Mouse (Mus musculus) midbrain, embryonic 15.5 days (tissue): Measurements from ENCODE around the gene Olfr633. TPM values are rescaled to one million over a fixed set of nuclear protein-coding genes. Genes with fewer than 3 reads are reported as not detected.
"Not testable (repeated sequence)": the region's sequence is repeated elsewhere in the genome, so short reads cannot be mapped to it uniquely, and the experiment has no call there.

ENCODE experiments used
- ATAC-seq: fragments of 200-750 bp; cut with Nextera tagmentation; replicated peaks from 2 replicates; pipeline ENCODE4 v1.8.0; 2017; ENCODE audit warnings: moderate TSS enrichment
- H3K27ac ChIP-seq: fragments of 300-500 bp; sonication (generic); 2 replicates; pipeline ENCODE4 v1.5.1; 2015; ENCODE audit warnings: mild to moderate bottlenecking, inconsistent platforms
- H3K27me3 ChIP-seq: fragments of 300-500 bp; sonication (generic); replicated peaks from 2 replicates; pipeline ENCODE4 v1.6.1; 2015; ENCODE audit warnings: inconsistent platforms
- H3K36me3 ChIP-seq: fragments of 300-500 bp; sonication (generic); replicated peaks from 2 replicates; pipeline ENCODE4 v1.6.1; 2015; ENCODE audit warnings: inconsistent platforms
- H3K4me1 ChIP-seq: fragments of 300-500 bp; sonication (generic); 2 replicates; pipeline ENCODE4 v1.6.1; 2015; ENCODE audit warnings: inconsistent platforms
- H3K4me2 ChIP-seq: fragments of 300-500 bp; sonication (generic); 2 replicates; pipeline ENCODE4 v1.6.1; 2015; ENCODE audit warnings: inconsistent platforms, mild to moderate bottlenecking, moderate library complexity
- H3K4me3 ChIP-seq: fragments of 300-500 bp; sonication (generic); 2 replicates; pipeline ENCODE4 v1.5.1; 2015; ENCODE audit warnings: mild to moderate bottlenecking, inconsistent platforms
- H3K9ac ChIP-seq: fragments of 300-500 bp; sonication (generic); 2 replicates; pipeline ENCODE4 v1.6.1; 2015; ENCODE audit warnings: mild to moderate bottlenecking, inconsistent platforms
- H3K9me3 ChIP-seq: fragments of 300-500 bp; sonication (generic); 2 replicates; pipeline ENCODE4 v1.6.1; 2016; ENCODE audit warnings: inconsistent platforms
- WGBS: fragments of 180-500 bp; shearing (Covaris S2); methylation state at CpG from one replicate; pipeline ENCODE4 v1.1.7; 2015; ENCODE audit warnings: mixed read lengths; 5-methylcytosine and 5-hydroxymethylcytosine counted together
- polyA plus RNA-seq: library from polyadenylated mRNA; unstranded; fragments of >200 nt; fragmentation: Nextera tagmentation; extraction: Ambion mirVana; gene quantifications from 2 replicates; pipeline ENCODE4 v1.2.1, GENCODE M21; 2015

The Olfr633 gene
- not detected in 2 replicates for polyA plus RNA-seq

- no peaks in the 10 kb centered on the region for H3K27me3 ChIP-seq
- H3K4me1 ChIP-seq: no peaks in the 10 kb centered on the region
- H3K9ac ChIP-seq: no peak within 1 kb of the TSS
- H3K4me3 ChIP-seq: no peak within 1 kb of the TSS
- no peak for ATAC-seq
- no peaks in the 10 kb centered on the region for H3K36me3 ChIP-seq
- H3K9me3 ChIP-seq: no peaks in the 10 kb centered on the region
- H3K27ac ChIP-seq: no peak within 1 kb of the TSS
- no peak within 1 kb of the TSS for H3K4me2 ChIP-seq
Observed at GRCm38 (mm10) chr7:103944137-103944536, at the start of gene Olfr633. Gene Olfr633 (plus strand): TSS chr7:103944437.

DNA sequence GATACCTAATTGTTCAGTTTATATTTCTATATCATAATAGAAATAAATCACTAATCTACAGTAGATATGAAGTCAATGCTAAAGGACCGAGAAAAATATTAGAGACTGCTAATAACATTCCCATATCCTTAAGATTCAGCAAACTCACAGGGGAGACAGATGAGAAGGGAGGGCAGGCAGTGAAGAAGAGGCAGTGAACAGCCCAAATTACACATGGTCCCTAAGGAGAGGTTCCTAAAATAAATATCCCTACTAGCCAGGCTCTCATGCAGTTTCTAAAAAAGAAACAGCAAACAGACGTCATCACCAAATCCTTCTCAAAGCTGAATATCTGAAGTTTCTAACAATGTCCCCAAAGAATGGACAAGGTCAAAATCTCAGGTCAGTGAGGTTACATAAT lies 41.0 kb upstream of the Olfr633 start, which contains the start of gene Olfr65:
Gene Olfr65 (plus strand): TSS at position 301 of the 400 bp plus-strand sequence.
- no peak within 1 kb of the TSS for H3K4me2 ChIP-seq
- no peak within 1 kb of the TSS for H3K4me3 ChIP-seq
- no peak for ATAC-seq
- no peaks in the 10 kb centered on the region for H3K4me1 ChIP-seq
- H3K9me3 ChIP-seq: no peaks in the 10 kb centered on the region
- no peaks in the 10 kb centered on the region for H3K27me3 ChIP-seq
- no peak within 1 kb of the TSS for H3K9ac ChIP-seq
- H3K36me3 ChIP-seq: no peaks in the 10 kb centered on the region
- WGBS: 85% methylated on average over 2 of the region's 2 CpGs
- H3K27ac ChIP-seq: no peak within 1 kb of the TSS

GRCm38 (mm10) chr7:103910047-103910446 lies 34.2 kb upstream of the Olfr633 start:
- Histone ChIP-seq H3K4me1 (no peaks in the 10 kb centered on the region), H3K9me3 (no peaks in the 10 kb centered on the region), H3K27me3 (no peaks in the 10 kb centered on the region), H3K4me2 (no peak overlapping the region), H3K36me3 (no peaks in the 10 kb centered on the region), H3K4me3 (no peak overlapping the region), H3K9ac (no peak overlapping the region), H3K27ac (no peak overlapping the region)
- no peak for ATAC-seq
- 43% methylated on average over 3 of the region's 3 CpGs for WGBS

- no peaks in the 10 kb centered on the region for H3K9me3 ChIP-seq
- no peaks in the 10 kb centered on the region for H3K27me3 ChIP-seq
- 48% methylated on average over 8 of the region's 8 CpGs for WGBS
- H3K36me3 ChIP-seq: no peaks in the 10 kb centered on the region
- no peak overlapping the region for H3K27ac ChIP-seq
- H3K4me2 ChIP-seq: no peak overlapping the region
- no peaks in the 10 kb centered on the region for H3K4me1 ChIP-seq
- H3K4me3 ChIP-seq: no peak overlapping the region
- ATAC-seq: no peak
- no peak overlapping the region for H3K9ac ChIP-seq
Observed at GRCm38 (mm10) chr7:103912969-103913511, 31.2 kb upstream of the Olfr633 start.

DNA sequence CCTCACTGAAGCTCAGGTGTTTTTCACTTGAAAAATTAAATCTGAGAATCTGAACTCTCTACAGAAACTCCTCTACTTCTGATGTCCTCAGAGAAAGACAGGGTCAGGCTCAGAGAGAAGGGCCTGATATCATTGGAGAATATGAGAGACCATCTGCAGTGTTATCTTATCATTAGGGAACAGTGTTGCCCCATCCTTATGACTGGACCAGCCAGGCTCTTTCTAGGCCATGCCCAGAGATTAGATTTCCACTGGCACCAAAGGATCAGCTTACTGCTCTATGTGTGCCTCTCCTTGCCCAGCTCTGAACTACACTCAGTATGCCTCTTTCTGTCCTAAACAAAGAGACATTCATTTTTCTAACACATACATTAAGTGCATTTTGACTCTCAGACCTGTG lies 28.9 kb upstream of the Olfr633 start:
- no peak overlapping the region for H3K27ac ChIP-seq
- H3K9me3 ChIP-seq: no peaks in the 10 kb centered on the region
- no peak overlapping the region for H3K4me2 ChIP-seq
- H3K4me3 ChIP-seq: no peak overlapping the region
- H3K9ac ChIP-seq: no peak overlapping the region
- no peaks in the 10 kb centered on the region for H3K36me3 ChIP-seq
- no peaks in the 10 kb centered on the region for H3K27me3 ChIP-seq
- ATAC-seq: no peak
- H3K4me1 ChIP-seq: no peaks in the 10 kb centered on the region

DNA sequence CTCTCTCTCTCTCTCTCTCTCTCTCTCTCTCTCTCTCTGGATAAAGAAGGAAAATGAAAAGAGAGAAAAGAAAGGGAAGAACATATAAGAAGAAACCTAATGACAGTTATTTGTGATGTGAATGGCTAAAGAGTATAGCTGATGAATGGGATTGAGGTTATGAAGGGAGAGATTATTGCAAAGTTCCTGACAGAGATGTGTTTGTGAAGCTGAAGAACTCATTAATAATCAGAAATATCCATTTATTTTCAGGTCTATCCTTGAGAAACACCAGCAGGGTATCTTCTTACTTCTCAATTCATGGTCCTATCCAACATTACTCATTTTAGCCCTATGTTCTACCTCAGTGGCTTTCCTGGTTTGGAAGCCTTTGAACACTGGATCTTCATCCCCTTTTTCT lies 15.7 kb upstream of the Olfr633 start, which contains the start of gene Olfr631:
Gene Olfr631 (plus strand): TSS at position 301 of the 400 bp plus-strand sequence.
- Histone ChIP-seq H3K27me3 (no peaks in the 10 kb centered on the region), H3K4me1 (no peaks in the 10 kb centered on the region), H3K9me3 (no peaks in the 10 kb centered on the region), H3K4me2 (no peak within 1 kb of the TSS), H3K36me3 (no peaks in the 10 kb centered on the region), H3K27ac (no peak within 1 kb of the TSS), H3K4me3 (no peak within 1 kb of the TSS), H3K9ac (no peak within 1 kb of the TSS)
- ATAC-seq: no peak

GRCm38 (mm10) chr7:103934264-103934663 lies 10.0 kb upstream of the Olfr633 start, which contains the start of gene Olfr632:
Gene Olfr632 (plus strand): TSS chr7:103934347.
- no peak within 1 kb of the TSS for H3K9ac ChIP-seq
- no peak within 1 kb of the TSS for H3K4me3 ChIP-seq
- H3K4me1 ChIP-seq: no peaks in the 10 kb centered on the region
- ATAC-seq: no peak
- H3K36me3 ChIP-seq: no peaks in the 10 kb centered on the region
- WGBS: 68% methylated on average over 2 of the region's 2 CpGs
- no peaks in the 10 kb centered on the region for H3K9me3 ChIP-seq
- H3K27ac ChIP-seq: no peak within 1 kb of the TSS
- no peak within 1 kb of the TSS for H3K4me2 ChIP-seq
- no peaks in the 10 kb centered on the region for H3K27me3 ChIP-seq

DNA sequence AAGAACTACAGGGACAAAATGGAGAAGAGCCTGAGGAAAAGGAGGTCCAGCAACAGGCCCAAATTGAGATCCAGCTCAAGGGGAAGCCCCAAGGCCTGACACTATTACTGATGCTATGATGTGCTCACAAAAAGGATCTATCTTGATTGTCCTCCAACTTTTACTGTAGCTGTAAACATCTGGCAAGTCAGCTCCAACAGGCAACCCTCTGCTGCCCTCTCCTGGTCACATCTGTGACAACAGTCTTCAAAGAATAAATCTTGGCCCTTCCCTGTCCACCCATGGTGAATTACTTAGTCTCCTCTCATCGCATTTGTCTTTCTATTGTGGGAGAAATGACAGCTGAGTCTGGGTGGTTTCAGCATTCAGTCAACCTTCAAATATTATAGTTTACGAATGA lies 1.5 kb upstream of the Olfr633 start:
- Histone ChIP-seq H3K4me3 (no peak overlapping the region), H3K4me1 (no peaks in the 10 kb centered on the region), H3K27ac (no peak overlapping the region), H3K4me2 (no peak overlapping the region), H3K27me3 (no peaks in the 10 kb centered on the region), H3K9me3 (no peaks in the 10 kb centered on the region), H3K9ac (no peak overlapping the region), H3K36me3 (no peaks in the 10 kb centered on the region)
- no peak for ATAC-seq
- 23% methylated on average over 2 of the region's 2 CpGs for WGBS

GRCm38 (mm10) chr7:103966873-103967272 lies 22.6 kb downstream of the Olfr633 start:
- not testable (repeated sequence) for H3K27me3 ChIP-seq, ATAC-seq, H3K4me2 ChIP-seq, H3K4me1 ChIP-seq, H3K9ac ChIP-seq, H3K36me3 ChIP-seq, H3K9me3 ChIP-seq, H3K4me3 ChIP-seq, H3K27ac ChIP-seq
- 94% methylated on average over 22 of the region's 22 CpGs for WGBS

DNA sequence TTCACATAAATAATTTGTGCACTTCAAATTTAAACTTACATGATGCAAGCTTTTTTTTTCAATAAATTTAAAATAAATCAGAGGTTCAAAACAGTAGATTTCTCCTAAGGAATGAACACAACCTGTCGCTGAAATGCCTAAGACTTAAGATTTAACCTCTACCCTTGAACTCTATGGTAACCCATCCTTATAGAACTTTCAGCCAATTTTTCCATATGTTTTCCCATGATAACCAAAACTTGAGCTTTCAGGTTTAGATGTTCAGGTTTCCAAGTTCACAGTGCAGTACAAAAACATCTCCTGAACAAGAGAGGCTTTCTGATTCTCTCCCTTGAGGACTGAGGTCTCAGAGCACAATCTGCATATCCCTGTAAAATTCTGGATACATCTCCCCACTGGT lies 26.6 kb downstream of the Olfr633 start, which contains the start of gene Olfr635:
Gene Olfr635 (plus strand): TSS at position 301 of the 400 bp plus-strand sequence.
- H3K9me3 ChIP-seq: no peaks in the 10 kb centered on the region
- WGBS: 75% methylated on average over 1 of the region's 1 CpGs
- H3K4me3 ChIP-seq: no peak within 1 kb of the TSS
- no peaks in the 10 kb centered on the region for H3K4me1 ChIP-seq
- H3K27ac ChIP-seq: no peak within 1 kb of the TSS
- no peaks in the 10 kb centered on the region for H3K27me3 ChIP-seq
- no peak within 1 kb of the TSS for H3K4me2 ChIP-seq
- no peaks in the 10 kb centered on the region for H3K36me3 ChIP-seq
- no peak for ATAC-seq
- no peak within 1 kb of the TSS for H3K9ac ChIP-seq

GRCm38 (mm10) chr7:103971782-103972181 lies 27.5 kb downstream of the Olfr633 start:
- Histone ChIP-seq H3K9me3 (no peaks in the 10 kb centered on the region), H3K27me3 (no peaks in the 10 kb centered on the region)
- WGBS: 59% methylated on average over 1 of the region's 1 CpGs

GRCm38 (mm10) chr7:103998446-103998845 lies 54.2 kb downstream of the Olfr633 start, which contains the start of gene Olfr638:
Gene Olfr638 (plus strand): TSS chr7:103998746.
- no peak for ATAC-seq
- H3K4me3 ChIP-seq: no peak within 1 kb of the TSS
- H3K27ac ChIP-seq: no peak within 1 kb of the TSS
- H3K9me3 ChIP-seq: no peaks in the 10 kb centered on the region
- no peak within 1 kb of the TSS for H3K4me2 ChIP-seq
- no peak within 1 kb of the TSS for H3K9ac ChIP-seq
- H3K4me1 ChIP-seq: no peaks in the 10 kb centered on the region
- no peaks in the 10 kb centered on the region for H3K36me3 ChIP-seq
- H3K27me3 ChIP-seq: no peaks in the 10 kb centered on the region

More at GRCm38 (mm10) chr7:103971782-103972181, 27.5 kb downstream of the Olfr633 start:
- no peak overlapping the region for H3K4me3 ChIP-seq
- H3K4me2 ChIP-seq: no peak overlapping the region
- no peaks in the 10 kb centered on the region for H3K4me1 ChIP-seq
- no peak for ATAC-seq
- H3K27ac ChIP-seq: no peak overlapping the region
- H3K9ac ChIP-seq: no peak overlapping the region
- H3K36me3 ChIP-seq: no peaks in the 10 kb centered on the region
